7 mouse cellular contexts compared by ENCODE assay signal in genomic region chr7:92027049-92027448, GRCm38 (mm10).
DNase-seq lines count a peak whose midpoint lies in the region; ATAC-seq and TF ChIP-seq lines count a peak whose summit lies in the region.

No protein-coding gene starts in this region.

- peak; percentile 90 for TF ChIP-seq CTCF in cerebellum, adult 2 months (IDR thresholded peaks at IDR 0.05; ENCODE audit: borderline replicate concordance, insufficient read depth, low read depth, low read length)
- TF ChIP-seq CTCF in forebrain, postnatal 0 days (IDR thresholded peaks at IDR 0.05; ENCODE audit: low read depth), result peak; percentile 87
- peak; percentile 89 for TF ChIP-seq CTCF in lung, postnatal 0 days (IDR thresholded peaks at IDR 0.05)

- H3K4me1 ChIP-seq in cerebellum, adult 2 months (ENCODE audit: control insufficient read depth, insufficient read depth, low read length), result no peaks in the 10 kb centered on the region
- no peaks in the 10 kb centered on the region for H3K4me1 ChIP-seq in forebrain, postnatal 0 days (ENCODE audit: insufficient read depth)
- H3K4me1 ChIP-seq in lung, postnatal 0 days (ENCODE audit: insufficient read depth, low read depth, low read length), result no peaks in the 10 kb centered on the region

- TF ChIP-seq POLR2A in cerebellum, adult 2 months (IDR thresholded peaks at IDR 0.05; ENCODE audit: borderline replicate concordance, insufficient read depth, low read length), result no peak

- WGBS in cerebellum, adult 2 months, result 39% methylated on average over 7 of the region's 7 CpGs
- WGBS in forebrain, postnatal 0 days, result 39% methylated on average over 7 of the region's 7 CpGs
- 39% methylated on average over 7 of the region's 7 CpGs for WGBS in lung, postnatal 0 days

- TF ChIP-seq EP300 in lung, postnatal 0 days (IDR thresholded peaks at IDR 0.05), result no peak

- peak; percentile 66; the same call in 1 of the 2 replicates for ATAC-seq in forebrain, postnatal 0 days
- ATAC-seq in lung, postnatal 0 days, result no peak

- no peaks in the 10 kb centered on the region for H3K36me3 ChIP-seq in forebrain, postnatal 0 days (ENCODE audit: insufficient read depth)
- no peaks in the 10 kb centered on the region for H3K36me3 ChIP-seq in lung, postnatal 0 days (ENCODE audit: insufficient read depth, low read length)

- no peaks in the 10 kb centered on the region for H3K9me3 ChIP-seq in forebrain, postnatal 0 days (ENCODE audit: low read length)
- H3K9me3 ChIP-seq in lung, postnatal 0 days (ENCODE audit: low read length), result no peaks in the 10 kb centered on the region

- H3K9ac ChIP-seq in forebrain, postnatal 0 days, result no peak overlapping the region
- no peak overlapping the region for H3K9ac ChIP-seq in lung, postnatal 0 days (replicated peaks; ENCODE audit: low read depth)

- no peak overlapping the region for H3K27ac ChIP-seq in cerebellum, adult 2 months (ENCODE audit: insufficient read depth, low read length)
- H3K27ac ChIP-seq in forebrain, postnatal 0 days (ENCODE audit: low read depth, low read length), result no peak overlapping the region
- no peak overlapping the region for H3K27ac ChIP-seq in lung, postnatal 0 days (ENCODE audit: low read length)

- H3K4me2 ChIP-seq in forebrain, postnatal 0 days (ENCODE audit: low read depth), result no peak overlapping the region
- H3K4me2 ChIP-seq in lung, postnatal 0 days (replicated peaks; ENCODE audit: low read depth, low read length), result no peak overlapping the region

- DNase-seq in CD4-positive helper T cell, adult 2 months (ENCODE audit: low read depth, low spot score), result peak; percentile 7
- DNase-seq in MN1 (ENCODE audit: low spot score), result peak; percentile 65
- peak; percentile 47 to 66 for DNase-seq in cerebellum, adult 2 months
- peak; percentile 77 for DNase-seq in forebrain, postnatal 0 days
- DNase-seq in kidney, postnatal 4 days, result peak; percentile 81 to 82
- peak; percentile 38 for DNase-seq in lung, postnatal 0 days (ENCODE audit: low spot score)
- DNase-seq in right cerebral cortex, postnatal 10 days (ENCODE audit: low spot score in 2 of 2), result peak; percentile 53 to 75

- no peaks in the 10 kb centered on the region for H3K27me3 ChIP-seq in cerebellum, adult 2 months (ENCODE audit: control insufficient read depth, insufficient read depth, low read length)
- H3K27me3 ChIP-seq in forebrain, postnatal 0 days (ENCODE audit: insufficient read depth, low read length), result no peaks in the 10 kb centered on the region
- H3K27me3 ChIP-seq in lung, postnatal 0 days (replicated peaks; ENCODE audit: insufficient read depth, low read length), result no peaks in the 10 kb centered on the region

- H3K4me3 ChIP-seq in cerebellum, adult 2 months (replicated peaks; ENCODE audit: insufficient read depth, low read depth, low read length), result no peak overlapping the region
- no peak overlapping the region for H3K4me3 ChIP-seq in forebrain, postnatal 0 days (ENCODE audit: low read depth, low read length)
- H3K4me3 ChIP-seq in lung, postnatal 0 days (ENCODE audit: low read depth, low read length), result no peak overlapping the region

Comparison
In these comparisons a context has a peak if more than half of its experiments do, and no peak if none do; other contexts are left out.
1. DNase-seq: peak in every context shown above with its lines; median percentile 82 in kidney, postnatal 4 days; 77 in forebrain, postnatal 0 days; 65 in MN1; 64 in right cerebral cortex, postnatal 10 days; 56 in cerebellum, adult 2 months; 38 in lung, postnatal 0 days; 7 in CD4-positive helper T cell, adult 2 months.